Mouse (Mus musculus) MEL (cell line): ENCODE results near the gene Csgalnact2. TPM values are rescaled to one million over a fixed set of nuclear protein-coding genes. Genes with fewer than 3 reads are reported as not detected.

Experiments
- DNase-seq: peaks from one replicate; pipeline ENCODE4 v3.0.0; 2011; ENCODE audit warnings: low read depth, low spot score
- H3K27ac ChIP-seq: 2 replicates; pipeline ENCODE4 v1.5.1; 2012; ENCODE audit warnings: low read depth, mild to moderate bottlenecking, control low read depth, low read length, moderate library complexity; ENCODE audit not compliant: control insufficient read depth
- H3K27me3 ChIP-seq, 2 experiments: fragments of 150-350 bp in 1 of 2; sonication (generic) in 1 of 2; 2 replicates each; pipeline ENCODE4 v1.6.1; 2012; ENCODE audit warnings: low read length in 2 of 2, mild to moderate bottlenecking in 2 of 2, improper control_type of control experiment in 1 of 2, moderate library complexity in 1 of 2; ENCODE audit not compliant: insufficient read depth in 2 of 2, control insufficient read depth in 1 of 2
- H3K36me3 ChIP-seq, 2 experiments: 2 replicates each; pipeline ENCODE4 v1.6.1; 2012 to 2014; ENCODE audit warnings: low read length in 2 of 2, improper control_type of control experiment in 1 of 2, inconsistent platforms in 1 of 2, mild to moderate bottlenecking in 1 of 2; ENCODE audit not compliant: insufficient read depth in 2 of 2, control insufficient read depth in 1 of 2
- H3K4me1 ChIP-seq, 2 experiments: fragments of 150-350 bp in 1 of 2; sonication (generic) in 1 of 2; 2 replicates each; pipeline ENCODE4 v1.6.1; 2012; ENCODE audit warnings: low read length in 2 of 2, improper control_type of control experiment in 1 of 2, mild to moderate bottlenecking in 1 of 2; ENCODE audit not compliant: insufficient read depth in 2 of 2, control insufficient read depth in 1 of 2
- H3K4me3 ChIP-seq, 2 experiments: fragments of 150-350 bp in 1 of 2; sonication (generic) in 1 of 2; 2 replicates each; pipeline ENCODE4 v1.5.1; 2012; ENCODE audit warnings: low read depth in 2 of 2, low read length in 2 of 2, mild to moderate bottlenecking in 2 of 2, moderate library complexity in 2 of 2, control low read depth in 1 of 2, improper control_type of control experiment in 1 of 2; ENCODE audit not compliant: control insufficient read depth in 1 of 2, insufficient read depth in 1 of 2
- H3K79me2 ChIP-seq: 2 replicates; pipeline ENCODE4 v1.6.1; 2012; ENCODE audit warnings: mild to moderate bottlenecking, low read length, moderate library complexity; ENCODE audit not compliant: control insufficient read depth, poor library complexity, insufficient read depth
- H3K9ac ChIP-seq: 2 replicates; pipeline ENCODE4 v1.6.1; 2012; ENCODE audit warnings: low read depth, mild to moderate bottlenecking, control low read depth, low read length, moderate library complexity; ENCODE audit not compliant: control insufficient read depth, poor library complexity, severe bottlenecking
- H3K9me3 ChIP-seq: fragments of 150-350 bp; sonication (generic); replicated peaks from 2 replicates; pipeline ENCODE4 v1.6.1; 2012; ENCODE audit warnings: mild to moderate bottlenecking, low read length, improper control_type of control experiment, moderate library complexity; ENCODE audit not compliant: insufficient read depth
- CHD1 ChIP-seq: IDR thresholded peaks from 2 replicates; pipeline ENCODE4 v1.6.1; 2012; ENCODE audit warnings: low read depth, mild to moderate bottlenecking, inconsistent platforms, low read length, improper control_type of control experiment
- CTCF ChIP-seq, 3 experiments: IDR thresholded peaks in 2 of 3; conservative IDR thresholded peaks in 1 of 3; 2 replicates each; pipeline ENCODE4 v1.5.1; 2011 to 2012; ENCODE audit warnings: low read length in 3 of 3, low read depth in 2 of 3, mild to moderate bottlenecking in 2 of 3, improper control_type of control experiment in 1 of 3, inconsistent platforms in 1 of 3, mixed read lengths in 1 of 3, moderate library complexity in 1 of 3; ENCODE audit not compliant: control insufficient read depth in 1 of 3, insufficient read depth in 1 of 3, poor library complexity in 1 of 3, severe bottlenecking in 1 of 3
- E2F4 ChIP-seq: IDR thresholded peaks from 2 replicates; pipeline ENCODE4 v1.6.1; 2011; ENCODE audit warnings: low read depth, low read length, improper control_type of control experiment, borderline replicate concordance
- EP300 ChIP-seq, 2 experiments: IDR thresholded peaks; 2 replicates each; pipeline ENCODE4 v1.6.1; 2011; ENCODE audit warnings: improper control_type of control experiment in 2 of 2, low read length in 2 of 2, low read depth in 1 of 2, mild to moderate bottlenecking in 1 of 2
- GATA1 ChIP-seq: IDR thresholded peaks from 2 replicates; pipeline ENCODE4 v1.6.1; 2011; ENCODE audit warnings: low read depth, low read length, improper control_type of control experiment
- KAT2A ChIP-seq: conservative IDR thresholded peaks from 2 replicates; pipeline ENCODE4 v1.6.1; 2012; ENCODE audit warnings: low read depth, low read length, improper control_type of control experiment, inconsistent platforms
- MAZ ChIP-seq: IDR thresholded peaks from 2 replicates; pipeline ENCODE4 v1.6.1; 2012; ENCODE audit warnings: low read depth, mild to moderate bottlenecking, inconsistent platforms, low read length, improper control_type of control experiment
- NRF1 ChIP-seq: IDR thresholded peaks from 2 replicates; pipeline ENCODE4 v1.6.1; 2014; ENCODE audit warnings: low read depth, mild to moderate bottlenecking, inconsistent platforms, low read length, improper control_type of control experiment, moderate library complexity; ENCODE audit not compliant: poor library complexity, insufficient read depth, severe bottlenecking
- POLR2A ChIP-seq, 2 experiments: IDR thresholded peaks; 2 replicates each; pipeline ENCODE4 v1.6.1; 2011 to 2012; ENCODE audit warnings: low read length in 2 of 2, mild to moderate bottlenecking in 2 of 2, control low read depth in 1 of 2, improper control_type of control experiment in 1 of 2, low read depth in 1 of 2, moderate library complexity in 1 of 2; ENCODE audit not compliant: control insufficient read depth in 1 of 2, insufficient read depth in 1 of 2, poor library complexity in 1 of 2
- POLR2AphosphoS2 ChIP-seq: IDR thresholded peaks from 2 replicates; pipeline ENCODE4 v1.6.1; 2011; ENCODE audit warnings: low read length, improper control_type of control experiment
- POLR2AphosphoS5 ChIP-seq: IDR thresholded peaks from 2 replicates; pipeline ENCODE4 v1.6.1; 2012; ENCODE audit warnings: low read depth, borderline replicate concordance, mild to moderate bottlenecking, inconsistent platforms, low read length, moderate library complexity, mixed read lengths
- SMC3 ChIP-seq: IDR thresholded peaks from 2 replicates; pipeline ENCODE4 v1.6.1; 2011; ENCODE audit warnings: low read depth, low read length, improper control_type of control experiment
- TCF12 ChIP-seq: IDR thresholded peaks from 2 replicates; pipeline ENCODE4 v1.6.1; 2014; ENCODE audit warnings: low read depth, mild to moderate bottlenecking, inconsistent platforms, low read length, improper control_type of control experiment, moderate library complexity
- UBTF ChIP-seq: IDR thresholded peaks from 2 replicates; pipeline ENCODE4 v1.6.1; 2012; ENCODE audit warnings: low read depth, mild to moderate bottlenecking, inconsistent platforms, low read length, improper control_type of control experiment, moderate library complexity, borderline replicate concordance; ENCODE audit not compliant: insufficient read depth
- ZC3H11A ChIP-seq: IDR thresholded peaks from 2 replicates; pipeline ENCODE4 v1.6.1; 2012; ENCODE audit warnings: low read depth, mild to moderate bottlenecking, inconsistent platforms, low read length, improper control_type of control experiment
- ZMIZ1 ChIP-seq: IDR thresholded peaks from 2 replicates; pipeline ENCODE4 v1.6.1; 2012; ENCODE audit warnings: low read depth, mild to moderate bottlenecking, inconsistent platforms, low read length, improper control_type of control experiment, moderate library complexity
- polyA plus RNA-seq, 2 experiments: library from polyadenylated mRNA; stranded (reverse) in 1 of 2; unstranded in 1 of 2; fragments of >175 nt in 1 of 2; fragments of >200 nt in 1 of 2; gene quantifications; 2 replicates each; pipeline versions ENCODE4 v1.2.1 to v1.2.4; 2012; ENCODE audit warnings: low replicate concordance in 2 of 2, low read depth in 1 of 2; ENCODE audit not compliant: insufficient read length in 2 of 2, insufficient read depth in 1 of 2, missing spikeins in 1 of 2
- total RNA-seq: library from RNA; depleted of rRNA; stranded (reverse); fragments of 300-350 nt; gene quantifications from 2 replicates; pipeline ENCODE4 v1.2.3, GENCODE M21; 2012

The Csgalnact2 gene
- total and polyA plus RNA-seq, 3 experiments, result 17.5 to 119 (median 22.4) TPM

- Histone ChIP-seq H3K79me2 (no peaks in the 10 kb centered on the region), H3K27ac (no peak overlapping the region), H3K27me3 (peaks cover 0 to 1% of the 10 kb centered on the region in 2 experiments; a peak in 1 of 4 replicates), H3K9ac (no peak overlapping the region), H3K4me1 (no peaks in the 10 kb centered on the region), H3K36me3 (no peaks in the 10 kb centered on the region), H3K9me3 (no peaks in the 10 kb centered on the region)
- TF ChIP-seq CHD1 (no peak), POLR2AphosphoS2 (no peak), CTCF (IDR thresholded peaks at IDR 0.05 in 2 of 3, conservative IDR thresholded peaks at IDR 0.05 in 1 of 3; ENCODE audit: control insufficient read depth in 1 of 3, insufficient read depth in 1 of 3, low read depth in 2 of 3, low read length in 3 of 3, poor library complexity in 1 of 3, severe bottlenecking in 1 of 3) (no peak), ZC3H11A (no peak), SMC3 (no peak), KAT2A (no peak), EP300 (IDR thresholded peaks at IDR 0.05; ENCODE audit: low read depth in 1 of 2, low read length in 2 of 2) (no peak), NRF1 (no peak), MAZ (no peak), E2F4 (no peak), UBTF (no peak), GATA1 (no peak), TCF12 (no peak)
- TF ChIP-seq, all 39 proteins: peak for 0
- DNase-seq, result no peak
- no peak overlapping the region for H3K4me3 ChIP-seq
Observed at GRCm38 (mm10) chr6:118071013-118071350, 68.0 kb downstream of the Csgalnact2 start.

GRCm38 (mm10) chr6:118070321-118071012 lies 68.5 kb downstream of the Csgalnact2 start:
- Histone ChIP-seq H3K27me3 (peaks cover 0 to 1% of the 10 kb centered on the region in 2 experiments; a peak in 1 of 4 replicates), H3K4me1 (no peaks in the 10 kb centered on the region), H3K4me3 (no peak overlapping the region), H3K36me3 (no peaks in the 10 kb centered on the region), H3K27ac (no peak overlapping the region), H3K9ac (no peak overlapping the region), H3K79me2 (no peaks in the 10 kb centered on the region), H3K9me3 (no peaks in the 10 kb centered on the region)
- TF ChIP-seq POLR2AphosphoS5 (no peak), POLR2A (IDR thresholded peaks at IDR 0.05; ENCODE audit: control insufficient read depth in 1 of 2, insufficient read depth in 1 of 2, low read depth in 1 of 2, low read length in 2 of 2, poor library complexity in 1 of 2) (no peak), ZMIZ1 (no peak)
- DNase-seq, result no peak
